Mouse (Mus musculus): ENCODE data around the gene Sdk2. TPM values are rescaled to one million over a fixed set of nuclear protein-coding genes. Genes with fewer than 3 reads are reported as not detected.

The Sdk2 gene
- total and polyA plus RNA-seq, 3 experiments = 1.2 to 4.8 (median 1.3) TPM

DNA sequence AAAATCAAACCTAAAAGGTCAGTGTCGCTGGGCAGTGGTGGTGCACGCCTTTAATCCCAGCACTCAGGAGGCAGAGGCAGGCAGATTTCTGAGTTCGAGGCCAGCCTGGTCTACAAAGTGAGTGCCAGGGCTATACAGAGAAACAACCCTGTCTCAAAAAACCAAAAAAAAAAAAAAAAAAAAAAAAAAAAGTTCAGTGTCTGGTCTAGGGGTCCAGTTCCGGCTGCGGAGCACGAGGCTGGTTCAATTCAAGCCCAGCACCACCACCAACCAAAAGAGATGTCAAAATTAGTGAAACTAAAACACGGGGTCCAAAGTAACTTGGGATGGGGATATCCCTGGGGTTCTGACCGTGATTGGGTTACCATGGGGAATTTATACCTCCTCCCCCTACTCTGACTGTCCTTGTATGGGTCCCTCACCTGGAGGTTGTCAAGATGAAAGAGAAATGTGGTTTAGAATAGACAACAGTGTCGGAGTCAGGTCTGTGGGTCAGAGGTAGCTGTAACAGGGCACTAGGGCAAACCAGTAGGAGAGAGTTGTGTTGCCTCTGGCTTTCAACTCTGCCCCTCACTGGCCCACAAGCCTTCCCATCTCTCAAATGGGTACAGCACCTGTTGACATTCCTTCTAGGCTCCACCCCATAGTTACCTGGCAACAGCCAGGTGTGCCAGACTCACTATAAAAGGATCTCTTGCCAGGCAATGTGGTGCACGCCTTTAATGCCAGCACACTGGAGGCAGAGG, 314.0 kb downstream of the Sdk2 start:
- dilution Hi-C loops (cut with MboI; ENCODE audit: extremely low pct_ligation_motif_present, extremely low pct_unique_long_range_greater_than_20kb, low sequenced_read_pairs) = no loop called here

DNA sequence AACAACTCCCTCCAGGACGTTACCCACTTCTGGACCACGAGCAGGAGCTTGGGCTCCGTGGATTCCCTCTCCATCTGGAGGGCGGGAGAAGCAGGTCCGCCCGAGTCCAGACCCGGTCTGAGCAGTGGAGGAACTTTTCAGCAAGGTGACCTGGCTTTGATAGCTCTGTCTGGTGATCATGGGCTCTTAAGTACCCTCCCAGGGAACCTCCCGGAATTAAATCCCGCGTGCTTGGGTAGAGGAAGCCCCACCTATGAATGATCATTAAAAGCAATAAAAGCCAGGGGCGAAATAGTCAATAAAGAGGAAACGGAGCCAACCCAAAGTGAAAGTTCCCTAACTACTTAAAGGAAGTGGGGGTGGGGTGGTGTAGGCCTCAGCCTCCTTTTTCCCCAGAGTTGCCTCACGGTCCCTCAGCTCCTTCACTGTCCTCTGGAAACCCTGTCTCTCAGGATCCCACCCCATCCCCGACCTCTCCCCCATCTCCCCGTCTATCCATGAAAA, 314.6 kb downstream of the Sdk2 start:
- peaks cover 0 to 11% of the 10 kb centered on the region in 2 experiments for H3K36me3 ChIP-seq (replicated peaks in 1 of 2; ENCODE audit: control insufficient read depth in 1 of 2, insufficient read depth in 1 of 2, low read length in 1 of 2)
- H3K79me2 ChIP-seq (replicated peaks; ENCODE audit: control insufficient read depth, extremely low read depth, insufficient read depth, poor library complexity, severe bottlenecking) = no peaks in the 10 kb centered on the region
- dilution Hi-C loops (cut with MboI; ENCODE audit: extremely low pct_ligation_motif_present, extremely low pct_unique_long_range_greater_than_20kb, low sequenced_read_pairs) (no loop called here), in situ Hi-C loops (cut with MboI; ENCODE audit: low pct_ligation_motif_present, low pct_unique_long_range_greater_than_20kb, low sequenced_read_pairs) (loop anchor here (5.0 kb wide), 1 partner anchor 60 kb away; no protein-coding TSS in a partner anchor)
- no peaks in the 10 kb centered on the region for H3K9me3 ChIP-seq (replicated peaks; ENCODE audit: low read length)
- H3K27me3 ChIP-seq (replicated peaks) = no peaks in the 10 kb centered on the region
- peaks cover 0 to 39% of the 10 kb centered on the region in 2 experiments; a peak in 2 of 4 replicates for H3K4me1 ChIP-seq (ENCODE audit: control insufficient read depth in 1 of 2, insufficient read depth in 2 of 2)
- peak overlapping the region; percentile 72 for H3K4me2 ChIP-seq (ENCODE audit: insufficient read depth, low read depth, poor library complexity, severe bottlenecking)
- peak overlapping the region; percentile 53 for H3K9ac ChIP-seq (ENCODE audit: insufficient read depth, low read depth)
- peak overlapping the region; percentile 54 to 59 (median 59) for H3K4me3 ChIP-seq (replicated peaks in 1 of 3; ENCODE audit: low read depth in 2 of 3, low read length in 2 of 3, poor library complexity in 1 of 3)
- peak; percentile 68 for DNase-seq (ENCODE audit: extremely low read depth)
- H3K27ac ChIP-seq (ENCODE audit: insufficient read depth, low read depth) = peak overlapping the region; percentile 24; the same call in 1 of the 2 replicates
- TF ChIP-seq MAFK (IDR thresholded peaks at IDR 0.05; ENCODE audit: insufficient replicate concordance, low read length) (no peak), ZKSCAN1 (IDR thresholded peaks at IDR 0.05; ENCODE audit: borderline replicate concordance, low read depth, low read length) (no peak), SMC3 (IDR thresholded peaks at IDR 0.05; ENCODE audit: low read depth, low read length) (no peak), CTCF (conservative IDR thresholded peaks at IDR 0.05 in 1 of 2, IDR thresholded peaks at IDR 0.05 in 1 of 2; ENCODE audit: low read depth in 2 of 2, low read length in 2 of 2) (no peak), CHD1 (IDR thresholded peaks at IDR 0.05; ENCODE audit: low read depth, low read length) (no peak), GABPA (IDR thresholded peaks at IDR 0.05; ENCODE audit: insufficient replicate concordance, low read depth, low read length) (no peak), IRF4 (IDR thresholded peaks at IDR 0.05; ENCODE audit: low read depth, low read length) (peak; percentile 37; the same call in 1 of the 2 replicates), USF2 (conservative IDR thresholded peaks at IDR 0.05; ENCODE audit: low read depth, low read length) (no peak), UBTF (IDR thresholded peaks at IDR 0.05; ENCODE audit: low read depth, low read length) (no peak), ETS1 (conservative IDR thresholded peaks at IDR 0.05; ENCODE audit: low read depth, low read length) (0 out of 2 replicates have a peak, but pooled peaks have one; percentile 15), SIN3A (IDR thresholded peaks at IDR 0.05; ENCODE audit: low read length) (no peak; the same call in 1 of the 2 replicates), ELF1 (IDR thresholded peaks at IDR 0.05; ENCODE audit: low read depth, low read length) (no peak; the same call in 1 of the 2 replicates), RCOR1 (conservative IDR thresholded peaks at IDR 0.05; ENCODE audit: low read depth, low read length) (0 out of 2 replicates have a peak, but pooled peaks have one; percentile 25), POLR2AphosphoS2 (IDR thresholded peaks at IDR 0.05; ENCODE audit: low read depth, low read length) (no peak), HCFC1 (IDR thresholded peaks at IDR 0.05; ENCODE audit: low read depth, low read length) (peak; percentile 47; the same call in 1 of the 2 replicates), MYC (IDR thresholded peaks at IDR 0.05; ENCODE audit: low read depth, low read length) (no peak), EP300 (IDR thresholded peaks at IDR 0.05; ENCODE audit: low read length) (peak; percentile 54; the same call in 1 of the 2 replicates), NELFE (IDR thresholded peaks at IDR 0.05; ENCODE audit: low read depth, low read length) (no peak), ZMIZ1 (IDR thresholded peaks at IDR 0.05; ENCODE audit: low read depth, low read length) (no peak), TCF12 (IDR thresholded peaks at IDR 0.05; ENCODE audit: low read depth, low read length) (no peak), RAD21 (IDR thresholded peaks at IDR 0.05; ENCODE audit: low read depth, low read length) (no peak), ZC3H11A (IDR thresholded peaks at IDR 0.05; ENCODE audit: low read depth, low read length) (no peak), KAT2A (IDR thresholded peaks at IDR 0.05; ENCODE audit: insufficient replicate concordance, low read length) (no peak), MAZ (IDR thresholded peaks at IDR 0.05; ENCODE audit: low read depth, low read length) (no peak), BHLHE40 (IDR thresholded peaks at IDR 0.05; ENCODE audit: low read depth, low read length) (no peak), ZNF384 (IDR thresholded peaks at IDR 0.05; ENCODE audit: low read depth, low read length) (no peak), JUND (conservative IDR thresholded peaks at IDR 0.05; ENCODE audit: low read depth, low read length) (no peak), JUN (IDR thresholded peaks at IDR 0.05; ENCODE audit: insufficient read depth, low read depth, low read length) (no peak), PAX5 (IDR thresholded peaks at IDR 0.05; ENCODE audit: low read length) (no peak)

More for the DNA sequence above, 314.0 kb downstream of the Sdk2 start:
- in situ Hi-C loops (cut with MboI; ENCODE audit: low pct_ligation_motif_present, low pct_unique_long_range_greater_than_20kb, low sequenced_read_pairs) = loop anchor here (5.0 kb wide), 1 partner anchor 59 kb away; no protein-coding TSS in a partner anchor
- TF ChIP-seq ZNF384 (IDR thresholded peaks at IDR 0.05; ENCODE audit: low read depth, low read length) (peak; percentile 50), CTCF (conservative IDR thresholded peaks at IDR 0.05 in 1 of 2, IDR thresholded peaks at IDR 0.05 in 1 of 2; ENCODE audit: low read depth in 2 of 2, low read length in 2 of 2) (no peak)
- peak overlapping the region; percentile 53; the same call in 1 of the 2 replicates for H3K9ac ChIP-seq (ENCODE audit: insufficient read depth, low read depth)
- H3K4me2 ChIP-seq (ENCODE audit: insufficient read depth, low read depth, poor library complexity, severe bottlenecking) = peak overlapping the region; percentile 72
- peaks cover 0 to 37% of the 10 kb centered on the region in 2 experiments; a peak in 2 of 4 replicates for H3K4me1 ChIP-seq (ENCODE audit: control insufficient read depth in 1 of 2, insufficient read depth in 2 of 2)
- H3K27me3 ChIP-seq (replicated peaks) = no peaks in the 10 kb centered on the region
- DNase-seq (ENCODE audit: extremely low read depth) = no peak
- H3K27ac ChIP-seq (ENCODE audit: insufficient read depth, low read depth) = no peak overlapping the region
- no peaks in the 10 kb centered on the region for H3K9me3 ChIP-seq (replicated peaks; ENCODE audit: low read length)
- peaks cover 0 to 9% of the 10 kb centered on the region in 2 experiments for H3K36me3 ChIP-seq (replicated peaks in 1 of 2; ENCODE audit: control insufficient read depth in 1 of 2, insufficient read depth in 1 of 2, low read length in 1 of 2)
- peak overlapping the region; percentile 54 to 59 (median 59) for H3K4me3 ChIP-seq (replicated peaks in 1 of 3; ENCODE audit: low read depth in 2 of 3, low read length in 2 of 3, poor library complexity in 1 of 3)
- H3K79me2 ChIP-seq (replicated peaks; ENCODE audit: control insufficient read depth, extremely low read depth, insufficient read depth, poor library complexity, severe bottlenecking) = no peaks in the 10 kb centered on the region

Data from CH12.LX (cell line).